Mouse (Mus musculus) megakaryocyte, embryonic 14.5 days (primary cell): ENCODE data around the gene Lrrn4.

Source experiments
- FLI1 ChIP-seq: IDR thresholded peaks from 2 replicates; pipeline ENCODE4 v1.6.1; 2012; ENCODE audit warnings: low read length, inconsistent platforms, mixed read lengths
- GATA1 ChIP-seq: IDR thresholded peaks from 3 replicates; pipeline ENCODE4 v1.6.1; 2012; ENCODE audit warnings: mixed read lengths, low read length, inconsistent platforms, borderline replicate concordance

DNA sequence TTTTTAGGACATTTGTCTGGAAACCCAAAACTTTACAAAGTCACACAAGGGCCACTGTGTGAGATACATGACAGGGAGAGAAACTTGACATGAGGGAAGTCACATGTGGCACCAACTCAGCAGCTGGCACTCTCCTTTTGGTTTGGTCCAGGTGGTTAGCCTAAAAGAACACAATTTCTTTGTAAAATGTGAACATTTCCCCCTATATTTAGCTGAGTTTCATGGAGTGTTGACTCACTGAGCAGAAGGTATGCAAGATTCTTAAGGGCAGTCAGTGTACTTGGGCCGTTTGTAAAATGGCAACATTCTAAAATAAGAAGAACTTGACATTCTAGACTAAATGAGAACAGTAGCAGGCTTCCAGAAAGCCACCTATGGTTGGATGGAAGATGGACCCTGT, 34.1 kb upstream of the Lrrn4 start:
- no peak for TF ChIP-seq GATA1
- TF ChIP-seq FLI1, result no peak
